Mouse (Mus musculus) bone marrow macrophage, adult 2 months (primary cell): ENCODE measurements around the gene Rcan2. TPM values are rescaled to one million over a fixed set of nuclear protein-coding genes. Genes with fewer than 3 reads are reported as not detected.

ENCODE experiments used
- H3K27ac ChIP-seq: 2 replicates; pipeline ENCODE4 v1.5.1; 2012; ENCODE audit warnings: low read depth, low read length; ENCODE audit not compliant: insufficient read depth
- H3K4me1 ChIP-seq: 2 replicates; pipeline ENCODE4 v1.6.1; 2012; ENCODE audit warnings: low read length; ENCODE audit not compliant: control insufficient read depth, insufficient read depth
- H3K4me3 ChIP-seq: 2 replicates; pipeline ENCODE4 v1.5.1; 2012; ENCODE audit warnings: mild to moderate bottlenecking, low read length, moderate library complexity; ENCODE audit not compliant: insufficient read depth
- CTCF ChIP-seq: IDR thresholded peaks from 2 replicates; pipeline ENCODE4 v1.5.1; 2012; ENCODE audit warnings: low read depth, mild to moderate bottlenecking, low read length, moderate library complexity
- POLR2A ChIP-seq: IDR thresholded peaks from 2 replicates; pipeline ENCODE4 v1.6.1; 2012; ENCODE audit warnings: mild to moderate bottlenecking, low read depth, low read length, borderline replicate concordance
- polyA plus RNA-seq: library from polyadenylated mRNA; stranded (reverse); fragments of >200 nt; gene quantifications from 2 replicates; pipeline ENCODE4 v1.2.4, GENCODE M21; 2012; ENCODE audit not compliant: missing spikeins, insufficient read depth, insufficient read length

The Rcan2 gene
- polyA plus RNA-seq, 1 experiment: not detected

DNA sequence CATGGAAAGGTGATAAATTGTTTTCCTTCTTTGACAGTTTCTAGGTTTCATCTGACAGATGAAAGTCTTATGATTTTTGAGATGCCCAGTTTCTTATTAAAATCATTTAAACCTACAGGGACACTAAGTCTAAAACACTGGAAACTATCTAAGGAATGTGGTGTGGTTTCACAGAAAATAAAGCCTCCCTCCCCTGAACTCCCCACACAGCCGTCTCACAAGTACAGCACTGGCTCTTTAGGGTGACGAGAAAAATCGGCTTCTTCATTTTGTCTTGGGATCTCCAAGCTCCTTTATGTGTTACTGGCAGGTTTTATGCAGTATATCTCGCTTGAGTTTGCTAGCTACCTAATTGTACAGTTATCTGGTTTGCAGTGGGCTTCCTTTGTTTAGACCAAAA is 210.8 kb downstream of the Rcan2 start:
- TF ChIP-seq POLR2A (no peak), CTCF (no peak)
- no peak overlapping the region for H3K27ac ChIP-seq

DNA sequence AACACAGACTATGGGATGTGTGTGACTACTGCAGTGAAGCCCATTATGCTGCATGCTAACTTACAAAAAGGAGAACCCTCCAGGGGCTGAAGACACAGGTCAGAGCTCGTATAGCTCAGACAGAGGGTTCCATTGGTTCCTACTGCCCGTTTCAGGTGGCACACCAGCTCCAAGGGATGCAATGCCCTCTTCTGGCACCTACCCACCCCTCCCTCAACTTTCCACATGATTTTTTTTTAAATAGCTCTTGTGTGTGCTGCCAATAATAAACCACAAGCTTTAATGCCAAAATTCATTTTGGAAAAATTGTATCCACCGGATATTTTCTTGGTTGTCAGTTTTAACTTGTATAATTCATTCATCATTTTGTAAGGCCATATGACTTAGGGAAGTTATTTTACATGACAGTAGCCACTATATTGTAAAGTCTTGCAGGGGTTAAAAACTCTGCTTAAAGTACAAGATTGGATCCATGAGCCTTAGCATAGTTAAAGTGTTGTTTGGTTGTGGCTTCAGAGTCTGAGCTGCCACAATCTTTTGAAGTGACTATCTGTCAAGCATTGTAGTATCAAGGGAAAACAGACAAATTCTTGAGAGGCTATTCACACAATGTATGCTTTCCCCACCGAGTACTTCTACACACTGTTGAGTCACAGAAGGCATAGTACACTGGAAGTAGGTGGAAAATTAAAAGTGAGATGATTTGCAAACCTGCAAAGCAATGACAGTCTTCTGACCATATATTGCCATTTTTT is 212.8 kb downstream of the Rcan2 start:
- Histone ChIP-seq H3K27ac (no peak overlapping the region), H3K4me1 (no peaks in the 10 kb centered on the region), H3K4me3 (no peak overlapping the region)
- no peak for TF ChIP-seq POLR2A
- no peak for TF ChIP-seq CTCF

More for the DNA sequence above, 210.8 kb downstream of the Rcan2 start:
- H3K4me3 ChIP-seq: no peak overlapping the region
- H3K4me1 ChIP-seq: no peaks in the 10 kb centered on the region

DNA sequence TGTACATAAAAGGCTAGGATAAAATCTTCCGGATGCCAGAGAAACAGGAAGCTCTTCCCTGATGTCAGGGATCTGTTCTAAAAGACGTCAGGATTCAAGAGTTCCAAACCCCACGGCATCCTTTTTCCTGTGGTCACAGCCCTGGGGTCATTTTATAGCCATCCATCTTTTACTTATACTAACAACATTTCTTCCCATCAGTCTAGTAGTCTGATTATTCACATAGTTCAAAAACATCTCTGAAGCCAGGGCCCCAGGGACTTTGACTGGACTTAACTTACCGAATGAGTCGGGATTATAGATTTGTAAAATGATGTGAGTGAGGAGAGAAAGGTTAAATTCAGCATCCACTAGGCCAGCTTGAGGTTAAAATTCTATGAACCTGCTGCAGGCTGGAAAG is 215.2 kb downstream of the Rcan2 start:
- TF ChIP-seq CTCF (no peak), POLR2A (no peak)
- Histone ChIP-seq H3K4me3 (no peak overlapping the region), H3K4me1 (no peaks in the 10 kb centered on the region), H3K27ac (no peak overlapping the region)

DNA sequence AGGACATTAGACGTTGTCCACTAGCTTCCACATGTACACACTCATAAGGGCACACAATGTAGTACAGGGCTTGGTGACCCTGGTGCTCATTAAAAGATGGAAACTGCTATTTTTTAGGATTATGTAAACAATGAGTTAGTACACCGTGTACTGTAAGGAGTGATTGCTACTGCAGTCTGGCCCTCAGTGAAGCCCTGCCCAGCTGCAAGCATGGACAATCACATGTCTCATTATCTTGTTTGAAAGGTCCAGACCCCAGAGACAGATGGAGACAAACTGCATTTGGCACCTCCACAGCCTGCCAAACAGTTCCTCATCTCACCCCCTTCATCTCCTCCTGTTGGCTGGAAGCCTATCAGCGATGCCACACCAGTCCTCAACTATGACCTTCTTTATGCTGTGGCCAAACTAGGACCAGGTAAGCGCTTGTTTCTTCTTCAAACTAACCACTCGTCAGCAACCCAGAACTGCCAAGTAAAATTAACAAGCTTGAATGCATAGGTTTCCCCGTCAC is 219.6 kb downstream of the Rcan2 start:
- no peak for TF ChIP-seq POLR2A
- no peak overlapping the region for H3K4me3 ChIP-seq
- H3K27ac ChIP-seq: no peak overlapping the region
- H3K4me1 ChIP-seq: no peaks in the 10 kb centered on the region

DNA sequence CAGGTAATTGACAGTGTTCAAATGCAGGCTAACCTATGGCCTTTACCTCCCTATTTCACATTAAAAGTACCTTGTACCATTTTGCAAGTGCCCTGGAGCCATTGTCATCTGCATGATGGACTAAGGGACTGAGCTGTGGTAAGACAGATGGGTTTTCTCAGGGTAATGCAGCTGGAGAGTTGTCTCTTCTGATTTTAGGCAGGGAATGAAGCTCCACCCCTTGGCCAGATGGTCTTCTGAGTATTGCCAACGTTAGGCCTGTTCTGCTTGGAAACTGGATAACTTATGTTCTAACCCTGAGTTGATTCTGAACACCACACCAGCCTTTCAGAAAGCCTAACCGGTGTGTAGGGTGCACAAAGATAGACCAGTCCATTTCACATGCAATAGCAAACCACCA is 222.7 kb downstream of the Rcan2 start:
- Histone ChIP-seq H3K27ac (no peak overlapping the region), H3K4me3 (no peak overlapping the region), H3K4me1 (no peaks in the 10 kb centered on the region)
- no peak for TF ChIP-seq POLR2A
- TF ChIP-seq CTCF: no peak

DNA sequence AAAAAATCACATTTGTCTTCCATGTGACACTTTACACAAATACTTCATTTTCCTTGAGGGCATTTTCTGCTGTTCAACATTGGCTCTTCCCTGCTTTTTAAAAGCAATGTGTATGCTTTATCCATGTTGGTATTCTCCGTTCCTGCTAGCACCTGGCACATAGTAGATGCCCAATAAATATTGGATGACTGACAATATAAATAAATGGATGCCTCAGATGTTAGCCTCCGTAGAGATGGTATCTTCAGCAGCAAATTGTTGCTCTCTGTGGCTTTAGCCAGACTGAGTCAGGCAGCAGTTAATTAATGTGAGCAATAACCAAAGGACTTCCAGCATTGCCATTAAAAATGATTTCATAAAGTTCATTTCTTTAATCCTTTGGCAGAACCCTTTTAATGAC is 223.9 kb downstream of the Rcan2 start:
- no peak for TF ChIP-seq CTCF
- no peak for TF ChIP-seq POLR2A
- Histone ChIP-seq H3K27ac (no peak overlapping the region), H3K4me3 (no peak overlapping the region), H3K4me1 (0 out of 2 replicates have a peak, but pooled peaks cover 2% of the 10 kb centered on the region)

DNA sequence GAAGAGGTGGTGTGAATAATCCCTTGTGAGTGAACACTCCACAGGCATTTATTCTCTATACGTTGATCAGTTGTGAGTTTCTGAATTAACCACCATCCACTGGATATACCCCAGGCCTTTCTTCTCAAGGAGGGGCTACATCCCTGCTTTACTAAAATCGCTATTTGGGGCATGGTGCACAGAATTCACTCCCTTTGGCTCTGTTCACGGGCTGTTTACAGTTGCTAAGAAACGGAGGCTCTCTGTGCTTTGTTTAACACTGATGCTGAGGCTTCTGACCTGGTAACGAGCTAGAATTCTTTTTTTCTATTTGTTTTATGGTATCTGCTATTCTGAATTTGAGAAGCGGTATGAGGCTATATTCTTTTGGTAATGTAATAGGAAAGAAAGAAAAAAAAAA is 224.8 kb downstream of the Rcan2 start:
- no peak overlapping the region for H3K27ac ChIP-seq
- TF ChIP-seq POLR2A: no peak
- no peak for TF ChIP-seq CTCF
- 0 out of 2 replicates have a peak, but pooled peaks cover 2% of the 10 kb centered on the region for H3K4me1 ChIP-seq

DNA sequence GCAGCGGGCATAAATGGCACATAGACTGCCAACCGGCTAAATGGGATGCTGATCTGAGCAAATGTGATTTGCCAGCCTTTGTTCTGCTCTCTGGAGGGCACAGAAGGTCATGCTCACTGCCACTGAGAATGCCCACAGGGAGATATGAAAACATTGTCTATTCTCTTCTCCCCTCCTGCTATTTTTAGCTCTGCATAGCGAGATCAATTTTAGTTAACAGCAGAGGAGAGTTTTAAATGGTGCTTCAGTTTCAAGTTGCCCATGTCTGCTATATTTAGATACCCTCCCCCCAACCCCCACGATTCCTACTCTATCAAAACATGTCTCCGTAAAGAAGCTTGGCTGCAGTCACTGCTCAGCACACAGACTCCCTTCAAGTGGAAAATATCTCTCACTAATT is 225.2 kb downstream of the Rcan2 start:
- H3K27ac ChIP-seq: no peak overlapping the region
- TF ChIP-seq CTCF: no peak
- no peak for TF ChIP-seq POLR2A

More for the DNA sequence above, 224.8 kb downstream of the Rcan2 start:
- H3K4me3 ChIP-seq: no peak overlapping the region

DNA sequence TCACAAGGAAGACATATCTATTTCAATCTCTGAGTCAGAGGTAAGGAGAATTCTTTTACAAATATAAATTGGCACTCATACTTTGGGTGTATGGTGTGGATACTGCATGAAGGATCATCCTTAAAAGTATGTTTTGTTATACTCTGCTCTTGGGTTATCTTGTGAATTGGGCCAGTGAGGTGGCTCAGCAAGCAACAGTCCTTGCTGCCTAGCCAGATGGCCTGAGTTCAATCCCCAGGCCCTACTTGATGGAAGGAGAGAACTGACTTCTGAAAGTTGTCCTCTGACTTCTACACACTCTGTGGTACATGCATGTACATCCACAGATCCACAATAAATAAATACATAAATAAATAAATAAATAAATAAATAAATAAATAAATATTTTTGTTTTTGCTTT is 225.6 kb downstream of the Rcan2 start:
- TF ChIP-seq POLR2A (no peak), CTCF (no peak)
- Histone ChIP-seq H3K4me3 (no peak overlapping the region), H3K4me1 (0 out of 2 replicates have a peak, but pooled peaks cover 2% of the 10 kb centered on the region), H3K27ac (no peak overlapping the region)

More for the DNA sequence above, 225.2 kb downstream of the Rcan2 start:
- Histone ChIP-seq H3K4me3 (no peak overlapping the region), H3K4me1 (0 out of 2 replicates have a peak, but pooled peaks cover 2% of the 10 kb centered on the region)

DNA sequence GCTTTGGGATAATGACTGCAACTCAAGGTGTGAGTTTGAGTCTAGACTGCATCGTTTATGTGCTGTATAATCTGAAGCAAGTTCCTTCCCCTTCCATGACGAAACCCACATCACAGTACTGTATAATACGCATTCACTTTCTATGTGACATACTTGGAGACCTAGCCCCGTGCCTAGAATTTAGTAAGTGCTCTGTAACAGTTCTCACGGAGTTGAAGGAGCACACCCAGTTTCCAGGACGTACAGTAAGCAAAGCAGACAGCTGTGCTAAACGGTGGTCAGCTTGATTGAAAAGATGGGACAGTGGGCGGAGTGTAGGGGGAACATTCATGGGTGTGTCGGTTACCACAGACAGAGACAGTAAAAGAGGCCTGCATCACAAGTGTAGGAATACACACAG is 226.2 kb downstream of the Rcan2 start:
- no peak overlapping the region for H3K4me3 ChIP-seq
- H3K27ac ChIP-seq: no peak overlapping the region
- no peak for TF ChIP-seq POLR2A
- TF ChIP-seq CTCF: no peak
- H3K4me1 ChIP-seq: 0 out of 2 replicates have a peak, but pooled peaks cover 2% of the 10 kb centered on the region
